Mouse (Mus musculus) heart, adult 2 months (tissue): ENCODE results near the gene Clpb.

ENCODE experiments used
- CTCF ChIP-seq: fragments of 200-600 bp; IDR thresholded peaks from 2 replicates; pipeline ENCODE4 v1.8.1; 2022; ENCODE audit warnings: antibody characterized with exemption, mild to moderate bottlenecking, moderate library complexity
- EP300 ChIP-seq: fragments of 200-500 bp; IDR thresholded peaks from 2 replicates; pipeline ENCODE4 v1.6.1; 2011; ENCODE audit warnings: low read depth, low read length, control low read depth; ENCODE audit not compliant: insufficient read depth
- POLR2A ChIP-seq: fragments of 200-500 bp; IDR thresholded peaks from 2 replicates; pipeline ENCODE4 v1.6.1; 2011; ENCODE audit warnings: mild to moderate bottlenecking, low read depth, low read length, control low read depth; ENCODE audit not compliant: insufficient read depth

- TF ChIP-seq CTCF (no peak), POLR2A (no peak), EP300 (no peak)
These were observed 8.3 kb downstream of the Clpb start for GRCm38 (mm10) chr7:101671601-101672280.
